Mouse (Mus musculus) A20 (cell line): ENCODE results near the gene Gm4567.
"Not testable (repeated sequence)": the region's sequence is repeated elsewhere in the genome, so short reads cannot be mapped to it uniquely, and the experiment has no call there.

Experiments
- DNase-seq: peaks from one replicate; pipeline ENCODE4 v3.0.0-alpha.2; 2011; ENCODE audit warnings: low read depth, low spot score

Gene Gm4567

GRCm38 (mm10) chr7:22719610-22720009 lies at the start of gene Gm4567:
Gene Gm4567, minus strand, starts transcription at chr7:22719710.
- not testable (repeated sequence) for DNase-seq

DNA sequence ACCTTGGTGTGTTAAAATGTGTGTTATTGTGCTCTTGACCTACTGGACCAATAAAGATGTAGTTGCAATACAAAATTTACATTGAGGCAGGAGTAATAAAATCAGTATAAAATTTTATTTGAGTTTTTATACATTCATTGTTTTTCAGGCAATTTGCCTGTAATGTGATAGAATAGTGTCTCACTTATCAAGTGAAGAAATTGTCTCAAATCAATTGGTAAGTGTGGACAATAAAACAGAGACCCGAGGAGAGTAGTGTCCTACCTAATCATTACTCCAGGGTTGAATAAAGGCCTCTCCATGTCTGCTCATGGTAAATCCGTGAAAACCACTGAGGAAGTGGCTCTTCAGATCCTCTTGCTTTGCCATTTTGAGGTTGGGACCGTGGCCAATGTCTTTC lies 41.9 kb upstream of the Gm4567 start, which contains the start of gene Vmn1r157:
Gene Vmn1r157, plus strand, starts transcription at position 301 of the 400 bp plus-strand sequence.
- not testable (repeated sequence) for DNase-seq

- DNase-seq, result not testable (repeated sequence)
Observed at GRCm38 (mm10) chr7:22692217-22692616, 27.3 kb downstream of the Gm4567 start, which contains the start of gene Gm8693. Gene Gm8693, minus strand, starts transcription at chr7:22692317.
